Mouse (Mus musculus): ENCODE data around the gene Prkci. TPM values are rescaled to one million over a fixed set of nuclear protein-coding genes. Genes with fewer than 3 reads are reported as not detected.

The Prkci gene
- total RNA-seq, 2 experiments from 2014 or later = 67.4 to 76.9 TPM

DNA sequence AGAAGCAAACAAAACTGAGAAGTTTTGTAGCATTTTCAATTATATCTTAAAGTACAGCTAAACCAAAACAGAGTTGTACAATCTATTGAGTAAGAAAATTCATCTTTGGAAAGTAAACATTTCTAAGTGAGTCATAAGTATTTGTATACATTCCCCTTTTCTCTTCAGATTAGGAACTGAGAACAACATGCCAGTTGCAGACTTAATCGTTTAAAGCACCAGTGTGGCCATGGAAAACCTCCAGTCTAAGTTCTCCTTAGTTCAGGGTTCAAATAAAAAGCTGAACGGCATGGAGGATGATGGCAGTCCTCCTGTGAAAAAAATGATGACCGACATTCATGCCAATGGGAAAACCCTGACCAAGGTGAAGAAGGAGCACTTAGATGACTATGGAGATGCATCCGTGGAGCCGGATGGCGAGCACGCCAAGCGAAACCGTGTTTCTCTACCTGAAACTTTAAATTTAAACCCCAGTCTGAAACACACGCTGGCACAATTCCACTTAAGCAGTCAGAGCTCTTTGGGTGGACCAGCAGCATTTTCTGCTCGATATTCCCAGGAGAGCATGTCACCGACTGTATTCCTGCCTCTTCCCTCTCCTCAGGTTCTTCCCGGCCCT is 101.7 kb downstream of the Prkci start:
- intact Hi-C loops (cut with DNase I) = loop anchor here (5.0 kb wide), 1 partner anchor 40 kb away; no protein-coding TSS in a partner anchor
- no peak for DNase-seq (ENCODE audit: low spot score in 2 of 2)

- no peak for DNase-seq (ENCODE audit: low spot score in 2 of 2)
- intact Hi-C loops (cut with DNase I) = loop anchor here (5.0 kb wide), 1 partner anchor 39 kb away; no protein-coding TSS in a partner anchor
Observed at GRCm38 (mm10) chr3:31097976-31098375, 102.4 kb downstream of the Prkci start.

GRCm38 (mm10) chr3:31098556-31098955 is 103.0 kb downstream of the Prkci start:
- intact Hi-C loops (cut with DNase I) = loop anchor here (5.0 kb wide), 1 partner anchor 39 kb away; no protein-coding TSS in a partner anchor
- DNase-seq (ENCODE audit: low spot score in 2 of 2) = no peak

DNA sequence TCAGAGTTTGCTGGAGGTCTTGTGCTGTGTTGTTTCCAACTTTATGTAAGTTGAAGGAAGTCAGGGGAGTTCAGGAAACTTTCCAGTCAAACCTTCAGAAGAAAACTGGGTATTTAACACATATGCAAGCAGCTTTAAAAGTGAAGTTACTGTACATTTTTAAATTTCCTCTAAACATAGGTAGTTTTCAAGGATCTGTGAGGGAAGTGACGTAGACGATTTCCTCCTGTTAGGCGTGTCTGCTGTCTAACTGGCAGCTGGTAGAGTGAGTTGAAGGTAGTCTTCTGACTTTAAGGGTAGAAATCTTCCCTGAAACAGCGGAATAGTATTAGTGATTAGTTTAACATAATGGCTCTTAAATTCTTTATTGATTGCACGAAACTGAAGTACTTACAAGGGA is 104.5 kb downstream of the Prkci start:
- intact Hi-C loops (cut with DNase I) = no loop called here
- DNase-seq (ENCODE audit: low spot score in 2 of 2) = no peak

DNA sequence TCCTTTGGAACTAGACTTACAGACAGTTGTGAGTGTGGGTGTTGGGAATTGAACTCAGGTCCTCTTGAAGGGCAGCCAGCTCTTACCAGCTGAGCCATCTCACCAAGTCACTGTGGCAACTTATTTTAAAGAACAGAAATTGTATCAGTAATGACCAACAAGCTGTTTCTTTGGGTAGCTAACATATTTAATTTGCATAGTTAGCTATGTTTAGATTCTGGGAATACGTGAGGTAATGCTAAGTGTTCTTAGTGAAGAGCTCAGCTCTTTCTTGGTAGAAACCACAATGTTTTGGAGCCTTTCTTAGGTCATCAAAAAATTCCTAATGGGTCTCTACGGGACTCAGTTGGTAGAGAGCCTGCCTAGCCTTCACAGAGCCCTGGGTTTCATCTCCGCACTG is 105.3 kb downstream of the Prkci start:
- no peak for DNase-seq (ENCODE audit: low spot score in 2 of 2)
- intact Hi-C loops (cut with DNase I) = no loop called here

Small RNAs within 50 kb of the gene (microRNA-seq; reads per million reads assigned to microRNA genes)
- gene Mir7008 = 1.3 to 1.7 reads per million in 2 experiments

Other genes starting within 250 kb of the Prkci start
- not detected for gene Samd7, start 249.5 kb upstream of the Prkci start, total RNA-seq (2021)
- gene Sec62, start 202.9 kb upstream of the Prkci start, total RNA-seq (2021) = 100 to 1,000 TPM; 115 to 117 TPM
- gene Gpr160, start 139.8 kb upstream of the Prkci start, total RNA-seq (2021) = under 1 TPM; 0.48 to 0.66 TPM
- 10 to 100 TPM; 35.5 to 38.8 TPM for gene Phc3, start 26.3 kb upstream of the Prkci start, total RNA-seq (2021)
- 10 to 100 TPM; 64.5 to 66.0 TPM for gene Skil, start 99.3 kb downstream of the Prkci start, total RNA-seq (2021)
- 100 to 1,000 TPM; 148 to 171 TPM for gene Cldn11, start 154.2 kb downstream of the Prkci start, total RNA-seq (2021)

Data from left cerebral cortex, postnatal 25 days (tissue).